Mouse (Mus musculus) heart, postnatal 14 days (tissue): ENCODE results near the gene Pnkd. TPM values are rescaled to one million over a fixed set of nuclear protein-coding genes. Genes with fewer than 3 reads are reported as not detected.

Experiments used
- DNase-seq, 2 experiments: peaks; one replicate each; pipeline ENCODE4 v3.0.0; 2021 to 2022
- intact Hi-C: fragments of 180-260 bp; cut with DNase I; formaldehyde crosslinking; loops from one replicate; pipeline ENCODE4 v1.15.1; 2025
- total RNA-seq, 2 experiments: library from RNA; stranded (reverse); gene quantifications; 2 replicates each; pipeline ENCODE4 v1.2.3; 2021

The Pnkd gene
- total RNA-seq, 2 experiments from 2014 or later, result 190 to 191 TPM

DNA sequence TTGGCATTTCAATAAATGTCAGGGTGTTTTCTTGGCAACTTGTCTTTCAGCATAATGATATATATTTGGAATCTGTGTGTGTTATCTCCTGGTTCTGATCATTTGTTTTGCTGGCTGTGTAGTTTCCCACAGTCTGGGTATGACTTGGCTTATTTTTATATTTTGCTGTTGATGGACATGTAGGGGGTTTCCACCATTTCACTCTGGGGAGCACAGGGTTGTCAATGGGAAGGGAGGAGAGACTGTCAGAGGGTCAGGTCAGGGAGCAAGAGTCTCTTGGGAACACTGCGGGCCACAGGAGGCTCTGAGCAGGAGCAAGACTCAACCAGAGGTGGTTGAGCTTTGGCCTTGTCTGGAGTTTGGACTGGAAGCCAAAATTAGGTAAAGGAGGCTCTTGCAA is 57.6 kb downstream of the Pnkd start:
- intact Hi-C loops, result loop anchor here (2.0 kb wide), 1 partner anchor 14 kb away; no protein-coding TSS in a partner anchor
- DNase-seq, result no peak

DNA sequence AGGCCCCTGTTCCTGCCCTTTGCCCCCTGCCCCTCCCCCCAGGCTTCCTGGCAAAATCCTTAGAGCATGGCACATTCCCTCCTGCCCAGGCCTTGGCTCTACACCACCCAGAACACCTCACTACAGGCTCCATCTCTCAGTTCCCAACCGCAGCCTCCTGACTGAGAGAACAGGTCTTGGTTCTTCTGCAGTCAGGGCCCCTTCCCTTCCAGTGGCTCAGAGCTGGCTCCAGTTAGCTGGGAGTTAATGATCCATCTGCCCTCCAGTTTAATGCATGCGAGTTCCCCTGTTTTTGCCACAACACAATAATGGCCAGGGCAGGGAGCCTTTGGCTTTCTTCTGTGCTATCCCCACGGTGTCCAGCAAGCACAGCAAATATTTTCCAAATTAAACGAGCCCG is 58.4 kb downstream of the Pnkd start:
- no peak for DNase-seq
- intact Hi-C loops, result loop anchor here (2.0 kb wide), 1 partner anchor 14 kb away; no protein-coding TSS in a partner anchor

DNA sequence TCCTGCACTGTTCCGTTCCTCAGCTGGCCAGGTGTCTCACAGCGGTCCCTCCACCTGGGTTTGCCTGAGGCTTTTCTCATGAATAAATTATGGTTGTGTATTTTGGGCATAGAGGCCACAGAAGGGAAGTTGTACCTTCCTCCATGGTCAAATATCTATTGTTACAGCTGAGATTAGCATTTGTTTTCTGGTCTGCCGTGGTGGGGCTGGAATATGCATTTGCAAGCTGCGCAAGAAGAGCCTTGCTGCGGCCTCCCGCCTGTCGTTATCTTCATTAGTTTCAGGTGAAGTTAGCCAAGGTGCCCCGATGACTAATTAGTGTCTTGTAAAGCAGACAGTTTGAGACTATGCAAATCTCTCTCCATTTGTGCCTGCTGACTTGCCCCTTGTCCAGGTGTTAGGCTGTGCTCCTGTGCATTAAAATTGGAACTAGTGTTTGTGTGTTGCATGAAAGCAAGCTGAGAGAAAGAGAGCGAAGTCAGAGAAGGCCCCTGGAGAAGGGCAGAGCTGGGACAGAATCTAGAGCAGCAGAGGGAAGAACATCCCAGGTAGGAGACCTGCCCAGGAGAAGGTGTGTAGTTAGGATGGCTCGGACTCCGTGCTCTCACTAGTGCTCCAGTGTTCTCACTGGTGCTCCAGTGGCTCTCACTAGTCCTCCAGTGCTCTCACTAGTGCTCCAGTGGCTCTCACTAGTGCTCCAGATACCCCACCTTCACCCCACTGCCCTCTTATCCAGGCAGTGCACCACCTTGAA is 59.6 kb downstream of the Pnkd start:
- intact Hi-C loops, result no loop called here
- no peak for DNase-seq

DNA sequence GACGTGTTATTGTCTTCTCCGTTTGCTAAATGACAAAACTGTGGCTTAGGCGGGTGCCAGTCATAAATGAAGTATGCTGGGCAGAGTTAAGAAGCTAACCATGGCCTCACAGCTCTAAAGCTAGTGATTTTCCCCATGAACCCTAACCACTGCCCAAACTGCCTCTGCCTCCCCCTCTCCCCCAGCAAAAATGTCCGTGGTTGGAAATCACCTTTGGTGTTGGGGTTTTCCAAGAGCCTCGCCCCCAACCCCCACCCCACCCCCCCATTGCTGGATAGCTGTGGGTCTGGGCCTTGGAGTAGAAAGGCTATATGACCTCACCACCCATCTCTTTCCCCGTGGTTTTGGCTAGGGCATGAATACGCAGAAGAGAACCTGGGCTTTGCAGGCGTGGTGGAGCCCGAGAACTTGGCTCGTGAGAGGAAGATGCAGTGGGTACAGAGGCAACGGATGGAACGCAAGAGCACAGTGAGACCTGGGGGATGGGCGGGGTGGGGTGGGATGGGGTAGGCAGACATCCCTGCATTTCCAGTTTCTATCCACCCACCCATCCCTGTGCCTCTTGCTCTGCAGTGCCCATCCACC is 66.5 kb downstream of the Pnkd start:
- no peak for DNase-seq
- intact Hi-C loops, result no loop called here

DNA sequence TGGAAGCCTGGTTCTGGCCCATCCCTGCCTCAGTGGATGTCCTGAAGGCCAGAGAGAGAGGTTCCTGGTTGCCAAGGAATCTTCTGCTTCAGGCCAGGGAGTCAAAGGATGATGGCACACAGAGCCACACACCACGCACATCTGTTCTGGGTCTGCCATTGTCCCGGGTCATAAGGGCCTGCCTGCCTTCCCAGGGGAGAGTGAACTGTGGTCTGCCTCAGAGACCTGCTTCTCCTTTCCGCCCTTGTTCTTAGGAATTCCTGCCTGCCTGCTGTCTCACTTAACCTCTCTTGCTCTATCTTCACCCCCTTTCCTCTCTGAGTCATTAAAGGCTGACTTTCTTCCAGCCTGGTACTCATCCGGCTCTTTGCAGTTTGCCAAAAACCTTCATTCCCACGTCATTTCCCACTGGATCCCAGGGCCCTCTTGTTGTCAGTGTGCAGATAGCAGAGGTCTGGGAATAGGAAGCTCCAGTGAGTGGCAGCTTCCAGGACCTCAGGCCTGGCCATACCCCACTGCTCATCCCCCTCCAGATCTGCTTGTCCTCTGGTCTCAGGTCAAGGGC is 67.9 kb downstream of the Pnkd start:
- intact Hi-C loops, result no loop called here
- DNase-seq, result no peak

DNA sequence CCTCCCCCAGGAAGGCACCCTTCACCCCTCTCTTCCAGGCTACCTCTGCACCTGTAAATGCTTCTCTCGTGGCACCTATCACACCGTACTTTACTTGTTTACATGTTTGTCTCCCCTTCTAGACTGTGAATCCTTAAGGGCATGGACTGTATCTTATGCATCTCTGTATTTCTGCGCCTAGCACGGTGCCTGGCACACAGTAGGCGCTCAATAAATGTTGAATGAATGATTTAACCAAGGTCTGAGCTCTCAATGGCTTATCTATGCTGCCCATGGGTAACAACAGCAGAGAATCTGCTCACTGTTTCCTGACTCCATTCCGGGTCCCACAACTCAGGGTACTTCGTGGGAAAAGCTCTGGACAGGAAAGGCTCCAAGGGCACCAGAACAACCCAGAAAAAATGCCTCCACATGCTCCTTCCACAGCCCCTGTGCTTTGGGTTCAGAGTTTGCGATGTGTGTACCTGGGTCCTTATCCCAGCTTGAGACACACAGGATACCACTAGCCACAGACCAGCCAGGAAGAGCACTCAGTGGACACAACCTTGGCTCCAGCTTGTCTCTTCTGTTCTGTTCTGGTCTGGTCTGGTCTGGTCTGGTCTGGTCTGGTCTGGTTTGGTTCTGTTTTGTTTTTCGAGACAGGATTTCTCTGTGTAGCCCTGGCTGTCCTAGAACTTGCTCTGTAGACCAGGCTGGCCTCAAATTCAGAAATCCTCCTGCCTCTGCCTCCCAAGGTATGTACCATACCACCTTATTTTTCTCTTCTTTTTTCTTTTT is 68.9 kb downstream of the Pnkd start:
- intact Hi-C loops, result no loop called here
- DNase-seq, result no peak

DNA sequence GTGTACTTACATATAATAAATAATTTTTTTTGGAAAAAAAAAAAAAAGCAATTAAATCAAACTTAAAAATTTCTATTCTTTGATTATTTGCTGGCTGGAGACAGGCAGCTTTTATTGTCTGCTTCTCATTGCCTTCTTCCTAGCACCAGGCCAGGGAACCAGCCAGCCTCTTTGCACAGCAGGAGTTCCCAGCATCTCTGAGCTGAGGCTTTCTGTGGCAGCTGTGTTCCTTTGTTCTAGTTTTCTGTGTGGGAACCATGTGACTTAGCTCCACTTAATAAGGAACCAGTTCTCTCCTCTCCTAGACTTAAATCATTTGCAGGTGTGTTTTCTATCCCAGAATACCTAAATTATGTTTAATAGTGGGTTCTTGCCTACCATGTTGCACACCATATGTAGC is 72.8 kb downstream of the Pnkd start:
- DNase-seq, result no peak
- intact Hi-C loops, result loop anchor here (2.0 kb wide), 1 partner anchor 15 kb away; no protein-coding TSS in a partner anchor

DNA sequence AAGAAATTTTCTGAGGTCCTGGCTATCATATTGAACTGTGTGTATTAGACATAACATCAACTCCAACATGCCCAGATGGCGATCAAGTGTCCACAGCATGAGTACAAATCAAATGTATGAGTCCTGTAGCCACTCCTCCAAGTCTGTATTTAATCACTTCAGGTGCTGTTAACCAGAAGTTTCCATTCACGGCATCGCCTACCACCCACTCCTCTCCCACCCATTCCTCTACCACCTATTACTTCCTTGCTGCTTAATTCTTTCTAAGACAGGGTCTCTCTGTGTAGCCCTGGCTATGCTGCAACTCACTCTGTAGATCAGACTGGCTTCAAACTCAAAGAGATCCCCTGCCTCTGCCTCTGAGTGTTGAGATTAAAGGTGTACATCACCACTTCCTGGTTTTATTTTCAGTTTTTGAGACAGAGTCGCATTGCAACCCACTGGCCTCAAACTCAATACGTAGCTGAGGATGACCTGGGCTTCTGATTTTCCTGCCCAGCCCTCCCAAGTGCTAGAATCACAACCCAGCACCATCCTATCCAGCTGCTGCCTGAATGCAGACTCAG is 75.3 kb downstream of the Pnkd start:
- DNase-seq, result no peak
- intact Hi-C loops, result no loop called here

DNA sequence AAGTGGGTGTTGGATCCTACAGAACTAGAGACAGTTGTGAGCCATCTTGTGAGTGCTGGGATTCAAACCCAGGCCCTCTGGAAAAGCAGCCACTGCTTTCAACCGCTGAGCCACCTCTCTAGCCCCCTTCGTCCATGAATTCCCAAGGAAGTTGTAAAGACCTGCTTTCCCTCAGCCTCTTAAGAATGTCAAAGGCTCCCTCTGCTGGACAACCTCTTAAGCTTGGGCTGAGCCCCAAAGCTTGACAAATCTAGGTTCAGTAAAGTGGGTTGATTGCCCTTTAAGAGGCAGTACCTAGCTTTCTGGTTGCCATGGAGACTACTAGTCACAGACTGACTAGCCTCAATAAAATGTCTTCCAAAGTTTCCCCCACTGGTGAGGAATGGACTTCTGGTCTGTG is 77.1 kb downstream of the Pnkd start, which contains the start of gene Catip:
Gene Catip (plus strand): TSS at position 297 of the 400 bp plus-strand sequence.
- peak; percentile 70 to 87 for DNase-seq
- intact Hi-C loops, result loop anchor here (1.0 to 2.0 kb wide), 4 partner anchors 49 to 157 kb away; no protein-coding TSS in a partner anchor

DNA sequence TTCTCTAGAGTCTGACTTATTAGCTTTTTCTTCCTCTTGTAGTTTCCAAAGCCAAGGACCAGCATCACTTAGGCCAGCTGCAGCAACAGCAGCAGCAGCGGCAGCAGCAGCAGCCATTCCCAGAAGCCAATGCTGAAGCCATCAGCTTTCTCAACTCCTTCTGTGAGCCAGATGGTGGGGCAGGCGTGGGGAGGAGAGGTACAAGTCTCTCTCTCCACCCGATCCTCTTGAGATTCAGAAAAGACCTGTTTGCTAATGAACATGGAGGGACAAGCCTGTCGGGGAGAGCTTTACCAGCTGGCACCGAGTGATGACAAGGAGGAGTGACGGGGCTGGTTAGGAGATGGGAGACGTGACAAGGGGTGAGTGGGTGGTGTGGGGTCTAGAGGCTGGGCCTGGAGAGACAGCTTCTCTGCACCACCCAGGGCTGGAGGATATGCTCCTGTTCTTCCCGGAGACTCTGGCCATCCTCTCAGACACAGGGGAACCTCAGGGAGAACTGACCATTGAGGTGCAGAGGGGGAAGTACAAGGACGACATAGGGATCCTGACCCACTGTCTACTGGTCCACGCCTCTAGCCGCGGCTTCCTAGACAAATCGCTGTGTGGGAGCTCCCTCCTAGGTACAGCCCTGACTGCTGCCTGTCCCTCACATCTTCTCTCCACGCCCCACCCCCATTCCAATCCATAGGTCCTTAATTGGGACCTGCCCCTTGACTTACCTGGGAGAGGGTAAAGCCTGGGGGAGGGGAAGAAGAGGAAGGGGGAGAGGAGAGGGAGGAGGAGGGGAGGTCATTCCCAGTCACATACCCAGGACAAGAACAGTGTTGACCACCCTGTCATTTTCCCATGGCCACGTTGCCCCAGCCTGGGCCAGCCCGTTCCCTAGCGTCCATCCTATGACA is 77.8 kb downstream of the Pnkd start:
- no peak for DNase-seq
- intact Hi-C loops, result loop anchor here (2.0 kb wide), 3 partner anchors 74 to 158 kb away; no protein-coding TSS in a partner anchor

DNA sequence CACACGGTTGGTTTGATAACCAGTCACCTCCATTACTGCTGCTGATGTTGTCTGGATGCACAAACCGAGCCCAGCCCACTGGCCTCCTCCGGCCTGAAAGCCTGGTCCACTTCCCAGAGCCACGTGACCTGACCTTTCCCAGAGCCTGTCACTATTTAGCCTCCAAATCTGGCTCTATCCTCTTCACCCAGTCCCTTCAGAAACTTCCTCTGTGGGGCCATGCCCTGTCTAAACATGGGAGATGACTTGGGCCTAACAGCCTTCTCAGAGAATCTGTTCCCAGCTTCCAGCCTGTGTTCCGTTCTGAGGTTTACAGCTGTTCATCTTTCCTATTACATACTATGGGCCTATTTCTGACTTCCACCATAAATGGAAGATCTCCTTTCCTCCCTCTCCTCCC is 78.7 kb downstream of the Pnkd start:
- DNase-seq, result no peak

DNA sequence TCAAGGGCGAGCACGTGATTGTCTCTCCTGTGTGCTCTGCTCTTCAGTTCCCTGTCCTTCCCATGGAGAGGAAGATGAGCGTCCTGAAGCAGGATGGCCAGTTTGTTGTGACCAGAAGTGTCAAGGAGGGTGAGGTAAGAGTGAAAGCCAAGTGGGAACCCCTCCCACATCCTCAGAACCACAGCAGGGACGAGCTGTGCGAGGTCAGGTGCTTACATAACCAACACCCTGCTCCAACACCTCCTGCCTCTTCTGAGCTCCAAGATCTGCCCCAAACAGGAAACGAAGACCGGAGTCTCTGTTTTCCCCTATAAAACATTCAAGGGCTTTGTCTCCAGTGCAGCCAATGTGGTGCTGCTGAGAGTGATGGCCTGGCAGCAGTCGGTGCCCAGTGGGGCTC is 79.5 kb downstream of the Pnkd start:
- no peak for DNase-seq
- intact Hi-C loops, result no loop called here

More for the DNA sequence above, 78.7 kb downstream of the Pnkd start:
- intact Hi-C loops, result loop anchor here (2.0 kb wide), 3 partner anchors 75 to 159 kb away; no protein-coding TSS in a partner anchor

DNA sequence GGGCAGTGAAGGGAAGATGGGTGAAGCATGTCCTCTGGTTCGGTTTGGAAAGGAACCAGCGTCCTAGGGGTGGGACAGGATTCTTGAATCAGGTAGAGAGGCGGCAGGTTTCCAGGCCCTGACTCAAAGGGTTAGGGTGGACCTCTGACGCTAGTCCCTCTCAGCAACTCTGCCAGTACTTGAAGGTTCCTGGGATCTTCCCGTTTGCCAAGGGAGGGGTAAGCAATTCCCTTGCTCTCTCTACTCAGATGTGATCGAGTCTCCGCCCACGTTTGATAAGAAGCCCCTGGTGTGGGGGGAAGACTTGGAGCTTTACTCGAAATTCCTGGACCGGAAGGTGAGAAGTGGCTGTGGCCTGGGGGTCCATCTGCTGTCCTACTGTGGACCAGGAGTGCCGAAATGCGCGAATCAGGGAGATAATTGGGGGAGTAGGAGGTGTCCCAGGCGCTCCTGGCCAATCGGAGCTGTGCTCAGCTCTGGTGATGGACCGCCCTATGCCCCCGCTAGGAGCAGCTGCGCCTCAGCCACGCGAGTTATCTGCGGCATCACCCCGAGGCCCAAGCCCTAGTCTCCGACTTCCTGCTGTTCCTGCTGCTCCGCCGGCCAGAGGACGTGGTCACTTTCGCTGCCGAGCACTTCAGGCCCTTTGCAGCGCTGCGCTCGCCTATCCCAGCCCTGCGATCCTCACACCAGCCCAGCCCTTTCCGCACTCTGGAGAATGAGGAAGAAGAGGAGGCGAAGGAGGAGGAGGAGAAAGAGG is 83.3 kb downstream of the Pnkd start:
- intact Hi-C loops, result loop anchor here (1.0 kb wide), 1 partner anchor 79 kb away; no protein-coding TSS in a partner anchor
- peak; percentile 71 to 74 for DNase-seq

DNA sequence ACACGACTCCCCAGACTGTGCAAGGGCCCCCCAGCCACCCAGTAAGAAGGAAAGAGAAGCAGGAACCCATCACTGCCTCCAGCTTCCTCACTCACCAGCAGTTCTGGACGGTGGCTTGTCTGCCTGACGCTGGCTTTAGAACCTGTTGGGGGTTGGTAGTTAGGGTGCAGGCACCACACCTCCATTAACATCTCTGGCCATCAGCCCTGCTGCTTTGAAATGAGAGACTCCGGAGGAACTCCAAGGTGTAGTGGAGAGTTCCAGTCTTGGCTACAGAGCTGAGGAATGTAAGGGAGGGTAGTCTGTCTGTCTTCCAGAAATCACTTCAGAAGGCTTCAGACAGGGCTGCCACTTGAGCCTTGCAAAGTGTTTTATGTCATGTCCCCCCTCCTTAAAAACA is 85.3 kb downstream of the Pnkd start:
- intact Hi-C loops, result no loop called here
- DNase-seq, result no peak

DNA sequence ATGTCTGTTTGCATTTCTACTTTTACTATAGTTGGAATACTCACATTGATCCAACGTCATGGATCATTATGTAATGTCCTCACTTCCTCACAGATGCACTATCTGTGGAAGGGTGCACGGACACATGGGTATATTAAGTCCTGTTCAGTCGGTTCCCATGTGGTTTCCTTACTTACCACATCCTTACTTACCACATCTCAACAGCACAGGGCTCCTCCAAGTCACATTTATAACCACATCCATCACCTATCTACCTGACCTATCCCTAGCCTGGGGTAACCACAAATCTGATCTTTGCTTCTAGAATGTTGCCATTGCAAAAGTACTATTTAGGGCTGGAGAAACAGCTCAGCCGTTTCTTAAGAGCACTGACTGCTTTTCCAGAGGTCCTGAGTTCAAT is 88.6 kb downstream of the Pnkd start:
- intact Hi-C loops, result no loop called here
- no peak for DNase-seq

DNA sequence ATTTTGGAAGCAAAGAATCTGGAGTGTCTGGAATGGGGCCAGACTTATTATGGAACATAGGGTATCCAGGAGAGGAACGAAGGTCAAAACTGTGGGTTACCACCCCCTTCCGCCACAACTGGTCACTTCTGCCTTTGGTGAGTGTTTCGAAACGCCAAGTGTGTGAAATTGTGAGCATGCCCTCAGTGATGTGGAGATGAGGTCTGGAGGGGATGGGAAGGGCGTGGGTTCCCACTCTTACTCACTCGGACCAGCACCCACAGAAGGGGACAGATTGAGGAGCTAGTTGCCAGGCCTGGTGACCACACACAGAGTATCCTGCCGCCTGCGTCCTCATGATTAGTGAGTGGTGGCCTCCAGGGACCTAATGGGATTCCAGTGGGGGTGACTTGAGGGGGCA is 90.2 kb downstream of the Pnkd start, which contains the start of gene Slc11a1:
Gene Slc11a1 (plus strand): TSS at position 216 of the 400 bp plus-strand sequence.
- intact Hi-C loops, result no loop called here

DNA sequence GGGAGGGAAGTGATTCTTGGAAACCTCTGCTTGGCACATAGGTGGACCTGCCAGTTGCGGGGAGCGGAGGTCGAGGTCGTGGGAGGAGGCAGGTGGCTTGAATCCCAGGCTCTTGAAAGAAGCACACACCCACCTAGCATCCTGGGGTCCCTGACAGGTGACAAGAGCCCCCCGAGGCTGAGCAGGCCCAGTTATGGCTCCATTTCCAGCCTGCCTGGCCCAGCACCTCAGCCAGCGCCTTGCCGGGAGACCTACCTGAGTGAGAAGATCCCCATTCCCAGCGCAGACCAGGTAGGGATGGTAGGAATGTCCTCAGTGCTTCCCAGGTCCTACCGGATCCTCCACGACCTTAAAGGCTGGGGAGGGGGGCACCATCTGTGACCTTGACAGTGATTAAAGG is 90.8 kb downstream of the Pnkd start:
- intact Hi-C loops, result no loop called here
- DNase-seq, result no peak

More for the DNA sequence above, 90.2 kb downstream of the Pnkd start, which contains the start of gene Slc11a1:
- no peak for DNase-seq

DNA sequence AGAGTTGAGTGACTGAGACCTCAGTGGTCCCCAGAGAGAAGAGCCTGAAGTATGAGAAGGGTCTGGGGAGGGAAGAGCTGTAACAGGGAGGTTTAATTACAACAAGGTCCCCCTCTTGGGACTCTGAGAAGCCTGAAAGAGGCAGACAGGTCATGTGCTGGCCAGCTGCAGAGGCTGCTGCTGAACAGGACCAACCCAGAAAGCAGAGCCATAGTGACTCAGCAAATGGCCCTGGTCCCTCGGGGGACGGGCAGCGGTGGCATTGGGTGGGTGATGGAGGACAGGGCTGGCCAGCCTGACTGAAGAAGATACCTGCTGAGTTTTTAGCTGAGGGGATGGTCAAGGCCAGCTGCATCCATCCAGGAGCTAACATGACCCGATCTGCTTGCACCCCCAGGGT is 91.7 kb downstream of the Pnkd start:
- DNase-seq, result peak; percentile 49 to 55
- intact Hi-C loops, result no loop called here
